Mouse (Mus musculus) heart, embryonic 11.5 days (tissue): ENCODE measurements at regions not wholly inside any gene's neighbourhood (a gene's known extent, or its start where the extent isn't known, plus 50 kb on each side); places are given as distances from the start of the nearest gene placed in this dataset.
"Not testable (repeated sequence)": the region's sequence is repeated elsewhere in the genome, so short reads cannot be mapped to it uniquely, and the experiment has no call there.

Experiments used
- ATAC-seq: fragments of 200-750 bp; cut with Nextera tagmentation; replicated peaks from 2 replicates; pipeline ENCODE4 v1.8.0; 2017; ENCODE audit warnings: moderate library complexity; ENCODE audit not compliant: insufficient number of reproducible peaks, low FRiP score, low TSS enrichment
- H3K27ac ChIP-seq: fragments of 300-500 bp; sonication (generic); 2 replicates; pipeline ENCODE4 v1.5.1; 2014; ENCODE audit warnings: mild to moderate bottlenecking, low read depth, low read length
- H3K27me3 ChIP-seq: fragments of 300-500 bp; sonication (generic); 2 replicates; pipeline ENCODE4 v1.6.1; 2014; ENCODE audit warnings: mild to moderate bottlenecking, low read length, mixed read lengths; ENCODE audit not compliant: control insufficient read depth, insufficient read depth
- H3K36me3 ChIP-seq: fragments of 300-500 bp; sonication (generic); 2 replicates; pipeline ENCODE4 v1.6.1; 2014; ENCODE audit warnings: mild to moderate bottlenecking, low read length, moderate library complexity, mixed read lengths; ENCODE audit not compliant: control insufficient read depth, insufficient read depth
- H3K4me1 ChIP-seq: fragments of 300-500 bp; sonication (generic); 2 replicates; pipeline ENCODE4 v1.6.1; 2014; ENCODE audit warnings: low read length; ENCODE audit not compliant: control insufficient read depth, insufficient read depth
- H3K4me2 ChIP-seq: fragments of 300-500 bp; sonication (generic); 2 replicates; pipeline ENCODE4 v1.6.1; 2014; ENCODE audit warnings: mild to moderate bottlenecking, moderate library complexity
- H3K4me3 ChIP-seq: fragments of 300-500 bp; sonication (generic); 2 replicates; pipeline ENCODE4 v1.5.1; 2014; ENCODE audit warnings: low read depth, low read length
- H3K9ac ChIP-seq: fragments of 300-500 bp; sonication (generic); 2 replicates; pipeline ENCODE4 v1.6.1; 2014; ENCODE audit warnings: mild to moderate bottlenecking, low read depth, low read length, moderate library complexity
- H3K9me3 ChIP-seq: fragments of 300-500 bp; sonication (generic); replicated peaks from 2 replicates; pipeline ENCODE4 v1.6.1; 2016; ENCODE audit warnings: low read length; ENCODE audit not compliant: control insufficient read depth
- WGBS: fragments of 180-500 bp; shearing (Covaris S2); extraction: QIAGEN DNeasy Blood & Tissue Kit; methylation state at CpG from one replicate; pipeline ENCODE4 v1.1.7; 2014; ENCODE audit not compliant: insufficient replicate concordance; 5-methylcytosine and 5-hydroxymethylcytosine counted together

DNA sequence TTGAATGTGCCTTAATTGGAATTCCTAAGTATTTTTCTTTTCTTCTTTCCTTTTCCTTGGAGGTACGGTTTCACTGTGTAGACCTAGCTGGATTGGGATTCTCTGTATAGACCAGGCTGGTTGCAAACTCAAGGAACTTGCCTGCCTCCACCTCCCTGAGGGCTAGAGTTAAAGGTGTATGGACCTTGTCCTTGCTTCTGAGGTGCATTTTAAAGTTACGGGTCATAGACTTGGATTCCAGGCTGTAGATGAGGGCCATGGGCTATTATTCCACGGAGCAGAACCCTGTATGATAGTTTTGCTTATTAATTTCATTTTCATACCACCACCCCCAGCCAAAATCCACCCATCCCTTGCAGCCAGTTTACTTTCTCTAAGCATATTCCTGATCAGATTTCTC is 50.7 kb upstream of the Wdr26 start:
- Histone ChIP-seq H3K27ac (no peak overlapping the region), H3K9ac (no peak overlapping the region), H3K27me3 (no peaks in the 10 kb centered on the region), H3K36me3 (no peaks in the 10 kb centered on the region), H3K9me3 (no peaks in the 10 kb centered on the region), H3K4me2 (no peak overlapping the region), H3K4me3 (no peak overlapping the region), H3K4me1 (peaks cover 17% of the 10 kb centered on the region)
- no peak for ATAC-seq
- 88% methylated on average over 3 of the region's 3 CpGs for WGBS

DNA sequence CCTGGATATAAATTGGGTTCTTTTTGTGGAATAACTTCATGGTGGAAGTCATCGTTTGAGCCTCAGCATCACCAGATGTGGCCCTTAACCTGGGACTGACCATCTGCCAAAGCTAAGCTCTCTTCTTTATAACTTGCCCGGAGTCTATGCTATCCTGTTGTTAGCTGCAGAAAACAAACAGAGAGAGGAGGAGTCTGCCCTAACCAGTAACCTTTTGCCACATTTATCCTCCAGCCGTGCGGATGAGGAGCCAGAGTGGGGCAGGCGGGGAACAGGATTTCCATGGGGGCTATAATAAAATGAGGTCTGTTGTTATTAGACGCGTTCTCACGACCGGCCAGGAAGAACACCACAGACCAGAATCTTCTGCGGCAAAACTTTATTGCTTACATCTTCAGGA is 51.4 kb upstream of the Wdr26 start:
- Histone ChIP-seq H3K4me1 (peaks cover 10% of the 10 kb centered on the region; the same call in 1 of the 2 replicates), H3K4me2 (no peak overlapping the region), H3K9me3 (no peaks in the 10 kb centered on the region), H3K4me3 (no peak overlapping the region), H3K27me3 (no peaks in the 10 kb centered on the region), H3K27ac (no peak overlapping the region), H3K36me3 (no peaks in the 10 kb centered on the region), H3K9ac (no peak overlapping the region)
- WGBS = 95% methylated on average over 10 of the region's 10 CpGs
- no peak for ATAC-seq

- H3K27me3 ChIP-seq, H3K4me1 ChIP-seq, H3K4me3 ChIP-seq, H3K36me3 ChIP-seq, H3K9me3 ChIP-seq, H3K4me2 ChIP-seq, H3K9ac ChIP-seq, H3K27ac ChIP-seq, ATAC-seq: not testable (repeated sequence)
- 91% methylated on average over 10 of the region's 15 CpGs for WGBS
Measured at GRCm38 (mm10) chr1:181270469-181270868, 58.7 kb upstream of the Wdr26 start.

DNA sequence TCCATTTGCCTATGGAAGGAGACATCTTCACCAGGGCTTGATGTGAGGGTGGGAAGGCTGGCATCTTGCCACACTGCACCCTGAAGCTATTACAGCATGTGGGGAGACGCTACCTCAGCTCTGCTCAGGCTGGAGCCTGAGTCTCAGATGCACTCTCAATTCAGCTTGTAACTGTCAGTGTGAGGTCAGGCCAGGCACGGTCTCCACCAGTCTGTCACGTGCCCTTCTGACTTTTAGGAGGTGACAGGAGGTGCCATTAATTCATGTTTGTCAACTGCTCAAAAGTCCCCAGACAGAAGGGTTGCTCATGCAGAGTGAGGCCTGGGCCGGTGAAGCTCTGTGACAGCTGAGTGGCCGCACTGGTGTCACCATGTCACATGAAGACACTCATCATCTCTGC is 59.4 kb upstream of the Wdr26 start:
- H3K9ac ChIP-seq = no peak overlapping the region
- no peak for ATAC-seq
- WGBS = 86% methylated on average over 5 of the region's 5 CpGs
- no peak overlapping the region for H3K4me3 ChIP-seq
- H3K36me3 ChIP-seq = no peaks in the 10 kb centered on the region
- no peaks in the 10 kb centered on the region for H3K9me3 ChIP-seq
- H3K27ac ChIP-seq = no peak overlapping the region
- no peak overlapping the region for H3K4me2 ChIP-seq
- H3K27me3 ChIP-seq = no peaks in the 10 kb centered on the region
- H3K4me1 ChIP-seq = peaks cover 4% of the 10 kb centered on the region

GRCm38 (mm10) chr1:181271821-181272220 is 60.0 kb upstream of the Wdr26 start:
- ATAC-seq = no peak
- H3K27ac ChIP-seq = no peak overlapping the region
- H3K27me3 ChIP-seq = no peaks in the 10 kb centered on the region

DNA sequence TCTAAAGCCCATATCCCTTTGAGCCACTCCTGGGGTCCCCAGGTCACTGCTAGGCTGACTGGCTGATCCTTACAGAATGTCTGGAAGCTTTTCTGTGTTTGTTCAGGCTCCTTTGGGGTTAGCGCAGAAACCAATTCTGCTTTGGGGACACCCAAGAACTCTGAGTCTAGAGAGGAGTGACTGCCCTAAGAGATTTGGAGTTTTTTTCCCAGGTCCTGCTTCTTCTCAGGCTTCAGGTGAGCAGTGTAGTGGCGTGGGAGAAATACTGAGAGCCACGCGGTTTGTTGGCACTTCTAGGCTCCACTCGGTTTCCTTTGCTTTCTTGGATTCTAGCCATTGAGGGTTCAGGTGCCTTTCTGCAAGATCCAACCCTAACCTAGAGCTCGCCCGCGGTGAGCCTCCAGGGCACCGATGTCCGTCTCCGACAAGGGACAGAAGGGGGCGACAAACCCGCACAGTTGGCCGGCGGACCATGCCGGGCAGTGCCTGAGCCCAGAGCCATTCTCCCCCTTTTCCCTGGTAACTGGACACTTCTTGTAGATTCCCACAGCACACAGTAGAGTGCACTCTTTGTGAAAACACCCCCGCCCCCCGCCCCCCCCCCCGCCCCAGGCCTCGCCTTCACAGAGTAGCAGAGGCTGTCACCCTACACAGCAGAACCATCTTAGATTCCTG is 61.0 kb upstream of the Wdr26 start:
- ATAC-seq = peak; percentile 84
- peaks cover 4% of the 10 kb centered on the region for H3K4me1 ChIP-seq
- H3K4me3 ChIP-seq = no peak overlapping the region
- H3K9ac ChIP-seq = no peak overlapping the region
- H3K27ac ChIP-seq = no peak overlapping the region
- H3K4me2 ChIP-seq = no peak overlapping the region; the same call in 1 of the 2 replicates
- no peaks in the 10 kb centered on the region for H3K27me3 ChIP-seq
- 5% methylated on average over 20 of the region's 20 CpGs for WGBS
- H3K9me3 ChIP-seq = no peaks in the 10 kb centered on the region
- H3K36me3 ChIP-seq = no peaks in the 10 kb centered on the region

More at GRCm38 (mm10) chr1:181271821-181272220, 60.0 kb upstream of the Wdr26 start:
- Histone ChIP-seq H3K9ac (no peak overlapping the region), H3K4me2 (no peak overlapping the region), H3K4me1 (peaks cover 4% of the 10 kb centered on the region), H3K36me3 (no peaks in the 10 kb centered on the region), H3K4me3 (no peak overlapping the region), H3K9me3 (no peaks in the 10 kb centered on the region)
- WGBS = 84% methylated on average over 6 of the region's 6 CpGs

DNA sequence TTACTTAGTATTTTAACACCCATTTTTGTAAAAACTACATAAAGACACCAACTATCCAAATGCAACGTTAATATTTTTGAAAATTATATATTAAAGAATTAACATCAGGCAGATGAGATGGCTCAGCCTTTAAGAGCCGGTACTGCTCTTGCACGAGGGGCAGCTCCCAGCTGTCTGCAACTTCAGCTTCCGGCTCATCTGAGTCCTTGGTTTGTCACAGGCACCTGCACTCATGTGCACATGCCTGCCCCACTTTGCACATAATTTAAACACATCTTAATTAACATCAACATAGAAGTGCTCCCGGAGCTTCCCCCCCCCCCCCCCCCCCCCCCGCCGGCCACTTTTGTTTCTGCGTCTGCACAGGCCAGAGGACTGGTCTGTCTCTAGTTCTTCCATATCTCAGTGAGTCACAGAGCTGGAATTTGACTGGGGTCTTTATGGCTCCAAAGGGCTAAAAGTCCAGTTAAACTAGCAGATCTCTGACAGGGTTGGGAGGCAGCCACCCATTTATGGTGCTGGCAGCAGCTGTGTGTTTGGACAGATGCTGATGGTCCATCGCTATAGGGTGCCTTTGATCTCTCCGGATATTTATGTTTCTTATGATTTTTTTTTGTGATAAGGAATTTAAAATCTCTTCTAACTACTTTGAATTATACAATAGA is 61.9 kb upstream of the Wdr26 start:
- ATAC-seq = no peak
- no peak overlapping the region for H3K4me3 ChIP-seq
- H3K27me3 ChIP-seq = no peaks in the 10 kb centered on the region
- H3K27ac ChIP-seq = no peak overlapping the region
- 36% methylated on average over 8 of the region's 10 CpGs for WGBS
- no peak overlapping the region for H3K9ac ChIP-seq
- H3K4me1 ChIP-seq = peaks cover 4% of the 10 kb centered on the region
- no peak overlapping the region for H3K4me2 ChIP-seq
- H3K36me3 ChIP-seq = no peaks in the 10 kb centered on the region
- H3K9me3 ChIP-seq = no peaks in the 10 kb centered on the region

DNA sequence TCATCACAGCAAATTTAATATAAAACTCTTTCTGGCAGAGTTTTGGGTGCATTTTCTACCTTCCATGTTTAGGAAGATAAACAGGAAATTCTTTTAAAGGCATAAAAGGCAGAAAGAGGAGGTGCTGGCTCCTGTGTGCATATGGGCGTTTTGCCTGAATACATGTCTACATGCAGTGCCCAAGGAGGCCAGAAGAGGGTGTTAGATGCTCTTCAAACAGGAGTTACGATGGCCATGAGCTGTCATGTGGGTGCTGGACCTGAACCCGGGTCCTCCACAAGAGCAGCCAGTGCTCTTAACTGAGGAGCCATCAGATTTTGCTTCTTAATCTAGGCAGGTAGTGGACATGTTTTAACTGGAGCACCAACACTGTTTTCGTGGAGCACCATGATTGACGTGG is 69.0 kb upstream of the Wdr26 start:
- Histone ChIP-seq H3K4me3 (no peak overlapping the region), H3K4me2 (no peak overlapping the region), H3K4me1 (no peaks in the 10 kb centered on the region), H3K27ac (no peak overlapping the region), H3K27me3 (no peaks in the 10 kb centered on the region), H3K9me3 (no peaks in the 10 kb centered on the region), H3K36me3 (no peaks in the 10 kb centered on the region), H3K9ac (no peak overlapping the region)
- no peak for ATAC-seq
- WGBS = 86% methylated on average over 5 of the region's 5 CpGs

GRCm38 (mm10) chr1:181282986-181283385 is 69.4 kb upstream of the Cnih3 start:
- ATAC-seq, H3K36me3 ChIP-seq: not testable (repeated sequence)
- 72% methylated on average over 8 of the region's 8 CpGs for WGBS

More at GRCm38 (mm10) chr1:181282986-181283385, 69.4 kb upstream of the Cnih3 start:
- not testable (repeated sequence) for H3K27ac ChIP-seq, H3K9ac ChIP-seq, H3K4me2 ChIP-seq, H3K4me1 ChIP-seq, H3K27me3 ChIP-seq, H3K4me3 ChIP-seq, H3K9me3 ChIP-seq
